Mouse (Mus musculus): ENCODE measurements around the gene Snx32.

The Snx32 gene

DNA sequence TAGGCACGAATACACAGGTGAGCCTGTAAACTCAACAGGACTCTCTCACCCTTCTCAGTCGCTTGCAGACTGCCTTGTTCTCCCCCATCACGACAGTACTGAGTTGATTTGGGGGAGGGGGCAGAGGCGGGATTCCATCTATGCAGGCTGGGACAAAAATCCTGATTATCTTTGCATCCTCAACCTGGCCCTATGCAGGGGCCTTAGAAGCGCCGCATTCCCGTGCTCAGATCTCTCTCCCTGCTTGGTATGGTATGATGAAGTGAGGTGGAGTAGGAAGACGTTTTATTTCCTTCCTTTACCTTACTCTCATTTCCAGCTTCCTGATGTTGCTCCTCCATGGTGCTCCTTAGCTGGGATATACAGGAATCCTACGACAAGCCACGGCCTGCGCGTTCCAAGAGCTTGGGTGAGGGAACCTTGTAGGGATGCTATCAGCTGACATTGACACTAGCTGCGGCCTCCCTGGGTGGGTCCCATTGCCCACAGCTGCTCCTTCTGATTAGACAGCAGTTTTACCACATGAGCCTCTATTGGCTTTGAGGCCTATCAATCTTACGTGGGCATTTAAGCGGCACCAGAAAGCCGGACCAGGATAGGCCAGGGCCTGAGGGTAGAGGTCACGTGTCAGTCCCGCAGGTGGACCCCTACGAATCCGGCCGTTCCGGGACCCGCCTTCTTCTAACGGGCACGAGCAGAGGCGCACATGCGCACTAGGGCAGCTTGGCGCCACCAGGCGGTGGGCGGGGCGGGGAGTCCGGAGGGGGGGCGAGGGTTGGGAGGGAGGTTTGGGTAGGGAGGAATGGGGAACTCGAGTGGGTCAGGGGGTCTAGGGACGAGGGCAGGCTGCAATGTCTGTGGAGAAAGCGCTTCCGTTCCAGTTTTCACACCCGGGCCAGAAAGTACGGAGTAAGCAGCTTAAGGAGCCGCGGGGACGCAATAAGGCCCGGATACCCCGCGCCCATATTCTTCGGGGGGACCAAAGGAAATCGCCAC, at the start of gene Snx32:
Snx32 (minus strand) TSS at position 508 of the 996 bp plus-strand sequence.
- peak; percentile 97 for DNase-seq

DNA sequence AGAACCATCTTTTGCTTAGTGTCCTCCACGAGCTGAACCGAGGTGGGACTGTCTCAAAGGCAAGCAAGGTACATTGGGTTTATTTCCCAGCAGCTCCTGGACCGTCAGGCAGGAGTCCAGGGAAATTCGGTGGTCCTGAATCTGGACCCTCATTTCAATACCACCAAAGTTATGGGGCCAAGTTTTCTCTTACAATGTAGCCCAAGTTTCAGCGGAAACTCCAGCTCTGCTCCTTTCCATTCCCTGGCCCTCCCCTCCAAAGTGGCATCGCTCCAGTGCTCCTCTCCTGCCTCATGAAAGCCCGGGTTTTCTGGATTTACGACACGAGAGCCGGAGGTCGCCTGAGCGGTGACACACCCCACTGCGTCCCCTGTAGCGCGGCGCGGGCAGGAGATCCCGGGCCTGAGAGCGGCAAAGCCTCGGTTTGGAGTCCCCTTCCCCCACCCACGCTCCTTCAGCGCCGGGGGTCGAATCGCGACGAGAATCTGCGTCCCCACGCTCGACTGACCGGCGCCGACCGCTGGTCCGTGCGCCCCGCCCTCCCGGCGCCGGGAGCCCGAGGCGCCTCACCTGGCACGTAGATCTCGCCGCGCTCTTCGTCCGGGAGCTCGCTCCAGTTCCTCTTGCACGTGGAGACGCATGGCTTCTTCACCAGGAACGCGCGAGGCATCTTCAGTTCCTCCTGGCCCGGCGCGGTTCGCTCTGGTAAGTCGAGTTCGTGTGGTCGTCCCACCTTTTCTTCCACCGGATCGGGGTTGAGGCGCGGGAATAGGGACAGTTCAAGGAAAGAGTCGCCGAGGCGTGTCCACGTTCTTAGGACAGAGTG, 49.5 kb upstream of the Snx32 start:
- no peak for DNase-seq

DNA sequence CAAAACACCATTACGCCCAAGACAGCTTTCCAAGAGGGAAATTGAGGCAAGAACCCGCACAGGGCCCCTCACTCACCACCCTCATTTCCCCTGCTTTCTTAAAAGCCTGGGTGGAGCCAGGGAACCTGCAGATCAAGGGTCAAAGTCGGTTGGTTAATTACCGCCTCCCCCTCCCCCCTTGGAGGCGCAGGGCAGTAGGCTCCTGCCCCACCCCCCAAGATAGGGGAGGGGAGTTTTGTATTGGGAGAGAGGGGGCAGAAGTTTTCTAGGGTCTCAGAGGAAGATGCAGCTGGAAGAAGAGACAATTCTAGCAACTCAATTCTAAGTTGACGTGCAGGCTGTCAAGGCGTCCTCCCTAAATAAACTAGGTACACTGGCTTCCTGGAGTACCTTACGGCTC, 48.9 kb upstream of the Snx32 start:
- no peak for DNase-seq

DNA sequence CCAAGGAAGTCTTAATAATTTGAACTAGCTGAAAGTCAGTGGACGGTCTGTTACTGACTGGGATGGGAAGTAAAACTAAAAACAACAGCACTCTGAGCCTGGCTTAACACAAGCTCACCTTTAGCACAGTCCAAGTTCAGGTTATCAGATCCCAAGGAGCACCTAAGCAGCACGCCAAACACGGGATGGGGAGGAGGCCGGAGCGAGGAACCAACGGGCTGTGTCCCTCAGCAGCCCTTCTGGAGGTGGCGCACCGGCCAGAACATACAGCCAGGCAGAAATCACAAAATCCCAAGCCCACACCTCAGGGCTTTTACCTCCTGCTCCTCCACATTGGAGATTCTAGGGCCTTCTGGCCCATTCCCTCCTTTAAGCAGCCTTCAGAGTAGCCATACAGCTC, 48.4 kb upstream of the Snx32 start:
- no peak for DNase-seq

DNA sequence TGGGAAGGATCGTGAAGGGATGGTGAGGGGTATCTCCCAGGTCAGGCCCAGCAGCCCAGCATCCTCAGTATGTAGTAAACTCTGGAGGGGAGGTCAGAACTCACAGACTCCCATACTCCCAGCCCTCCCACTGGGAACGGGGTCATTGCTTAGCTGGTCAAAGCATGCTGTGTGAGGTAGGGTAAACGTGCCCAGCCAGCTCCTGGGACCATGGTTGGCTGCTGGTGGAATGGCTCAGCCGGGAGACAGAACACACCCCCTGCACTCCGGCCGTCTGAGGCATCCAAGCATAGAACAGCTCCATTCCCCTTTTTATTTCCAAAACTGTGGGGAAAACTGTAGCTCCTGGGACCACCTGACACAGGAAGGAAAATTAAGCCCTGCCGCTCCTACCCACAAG, 47.8 kb upstream of the Snx32 start:
- no peak for DNase-seq

DNA sequence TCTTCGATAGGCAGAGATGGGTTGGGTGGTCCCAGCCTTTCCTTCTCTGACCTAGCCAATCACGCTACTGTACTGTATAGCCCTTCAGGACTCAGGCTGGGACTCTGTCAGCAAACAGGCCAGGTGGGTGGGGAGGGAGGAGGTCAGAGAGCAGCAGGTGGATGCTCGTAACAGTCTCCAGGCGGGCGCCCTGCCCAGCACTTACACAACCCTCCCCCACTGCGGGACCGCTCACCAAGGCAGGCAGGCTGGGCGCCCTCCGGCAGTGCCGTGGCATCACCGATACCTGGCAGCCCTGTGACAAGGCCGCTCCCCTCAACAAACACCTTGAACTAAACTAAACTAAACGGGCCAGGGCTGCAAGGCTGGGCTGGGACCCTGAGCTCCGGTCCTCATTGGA, 43.9 kb upstream of the Snx32 start:
- no peak for DNase-seq

DNA sequence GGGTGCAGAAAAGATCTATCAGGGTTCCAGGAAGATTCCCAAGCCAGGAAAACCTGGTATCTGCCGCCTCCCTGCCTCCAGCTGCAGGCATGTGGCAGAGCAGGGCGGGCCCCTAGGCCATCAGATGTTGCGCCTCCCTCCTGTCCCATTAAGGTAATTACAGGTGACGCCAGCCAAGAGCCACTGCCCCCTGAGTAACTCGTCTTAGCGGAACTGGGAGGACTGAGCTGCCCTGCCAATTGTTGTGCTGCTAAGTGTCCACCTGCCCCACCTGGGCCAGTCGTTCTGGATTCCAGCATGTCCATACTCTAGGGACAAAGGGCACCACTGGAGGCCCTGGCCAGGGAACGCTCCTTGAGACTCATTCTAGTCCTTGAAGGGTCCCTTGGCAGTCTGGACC, 43.5 kb upstream of the Snx32 start:
- no peak for DNase-seq

DNA sequence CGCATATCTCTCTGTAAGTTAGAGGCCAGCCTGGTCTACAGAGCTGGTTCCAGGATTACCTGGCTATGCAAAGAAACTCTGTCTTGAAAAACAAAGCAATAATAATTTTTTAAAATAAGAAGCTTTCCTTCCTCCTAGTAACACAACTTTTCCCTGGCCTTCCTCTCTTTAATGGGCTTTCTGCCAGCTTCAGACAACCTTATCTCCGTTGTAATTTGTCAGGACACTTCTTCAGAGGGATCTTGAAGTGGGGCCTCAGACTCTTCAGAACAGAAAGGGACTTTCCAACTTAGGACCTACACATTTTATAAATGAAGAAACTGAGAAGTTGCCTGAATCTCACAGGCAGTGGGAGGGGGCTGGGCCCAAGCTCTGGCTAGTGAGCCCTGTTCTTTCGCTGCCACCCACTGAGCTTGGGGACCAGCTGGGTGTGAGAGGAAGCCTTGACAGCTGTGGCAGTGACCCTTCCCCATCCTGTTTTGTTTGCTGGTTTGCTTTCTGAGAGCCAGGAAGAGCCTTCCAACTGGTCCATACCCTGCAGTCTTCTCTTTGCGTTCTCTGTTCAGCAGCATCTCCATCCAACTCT, 37.2 kb upstream of the Snx32 start:
- no peak for DNase-seq

DNA sequence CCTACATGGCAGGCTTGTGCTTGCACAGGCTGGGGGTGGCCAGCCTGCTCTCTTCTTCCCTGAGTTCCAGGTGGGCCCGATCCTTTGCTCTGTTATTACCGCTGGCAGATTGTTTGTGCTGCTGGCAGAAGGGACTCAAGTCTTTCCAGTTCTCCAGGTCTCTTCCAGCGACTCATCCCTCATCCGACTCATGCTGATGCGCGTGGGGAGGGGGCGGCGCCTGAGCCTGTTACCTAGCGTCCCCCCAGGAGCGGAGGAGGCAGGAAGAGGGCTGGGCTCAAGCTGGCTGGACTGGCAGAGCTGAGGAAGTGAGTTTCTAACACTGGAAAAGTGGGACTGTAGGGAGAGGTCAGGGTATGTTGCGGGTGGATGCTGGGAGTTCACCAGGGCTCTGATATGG, 33.7 kb upstream of the Snx32 start:
- no peak for DNase-seq

DNA sequence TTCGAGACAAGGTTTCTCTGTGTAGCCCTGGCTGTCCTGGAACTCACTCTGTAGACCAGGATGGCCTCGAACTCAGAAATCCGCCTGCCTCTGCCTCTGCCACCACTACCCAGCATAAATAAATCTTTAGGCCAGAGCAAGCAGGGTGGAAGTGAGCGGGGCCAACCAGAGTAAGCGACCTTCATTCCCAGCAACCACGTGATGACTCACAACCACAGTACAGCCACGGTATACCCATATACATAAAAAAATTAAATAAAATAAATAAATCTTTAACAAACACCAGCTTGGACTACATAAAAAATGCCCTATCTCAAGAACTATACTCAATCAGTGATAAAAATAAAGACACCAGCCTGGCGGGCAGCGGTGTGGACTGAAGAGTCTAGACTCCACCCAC, 33.0 kb upstream of the Snx32 start:
- DNase-seq: no peak

DNA sequence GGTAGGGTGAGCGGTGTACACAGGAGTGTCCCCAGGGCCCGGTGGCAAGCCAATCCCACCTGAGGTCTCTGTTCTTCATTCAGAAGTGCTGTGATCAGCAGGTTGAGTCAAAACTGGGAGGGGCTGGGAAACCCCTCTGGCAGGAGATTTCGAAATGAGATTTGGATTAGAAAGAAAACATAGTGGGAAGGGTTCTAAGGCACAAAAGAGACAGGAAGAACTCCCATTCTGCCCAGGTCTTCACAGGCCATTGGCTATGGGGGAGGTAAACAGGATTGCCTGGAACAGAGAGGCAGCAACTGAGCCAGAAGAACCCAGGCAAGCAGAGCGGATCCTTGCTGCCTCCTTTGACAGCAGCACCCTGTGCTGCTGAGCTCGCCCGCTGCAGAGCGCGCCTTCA, 28.4 kb upstream of the Snx32 start:
- DNase-seq: no peak

DNA sequence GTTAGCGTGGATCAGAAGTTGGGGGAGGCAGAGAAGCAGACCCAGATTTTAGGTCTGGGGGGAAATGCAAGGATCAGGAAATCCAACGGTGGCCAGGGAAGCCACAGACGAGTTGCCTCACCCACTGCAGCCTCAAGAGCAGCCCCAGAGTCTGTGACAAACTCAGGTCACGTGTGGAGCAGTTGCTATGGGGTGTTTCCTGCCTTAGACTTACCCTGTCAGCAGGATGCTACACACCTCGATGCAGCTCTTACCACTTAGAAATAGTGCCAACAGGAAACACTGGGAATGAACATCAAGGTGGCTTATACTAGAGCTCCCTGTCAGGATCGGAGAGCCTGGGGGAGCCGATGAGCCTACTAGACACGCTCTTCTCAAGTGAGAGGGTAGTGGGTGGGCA, 22.2 kb upstream of the Snx32 start:
- DNase-seq: no peak

DNA sequence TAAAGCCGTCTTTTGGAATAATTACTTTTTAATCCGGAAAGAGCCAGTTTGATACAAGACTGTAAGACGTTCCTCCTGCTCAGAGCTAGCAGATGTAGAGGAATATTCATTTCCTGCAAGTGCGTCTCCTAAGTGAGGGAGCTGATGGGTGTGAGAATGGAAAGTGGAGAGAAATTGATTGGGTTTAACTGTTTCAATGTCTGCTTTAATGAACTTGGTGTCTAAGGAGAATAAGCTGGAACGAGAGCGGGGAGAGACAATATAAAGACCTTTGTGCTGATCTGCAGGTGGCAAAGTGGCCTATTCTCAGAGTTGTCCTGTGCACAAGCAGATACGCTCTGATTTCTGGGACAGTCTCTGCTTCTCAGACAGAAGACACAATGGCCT, 19.8 kb upstream of the Snx32 start:
- no peak for DNase-seq

DNA sequence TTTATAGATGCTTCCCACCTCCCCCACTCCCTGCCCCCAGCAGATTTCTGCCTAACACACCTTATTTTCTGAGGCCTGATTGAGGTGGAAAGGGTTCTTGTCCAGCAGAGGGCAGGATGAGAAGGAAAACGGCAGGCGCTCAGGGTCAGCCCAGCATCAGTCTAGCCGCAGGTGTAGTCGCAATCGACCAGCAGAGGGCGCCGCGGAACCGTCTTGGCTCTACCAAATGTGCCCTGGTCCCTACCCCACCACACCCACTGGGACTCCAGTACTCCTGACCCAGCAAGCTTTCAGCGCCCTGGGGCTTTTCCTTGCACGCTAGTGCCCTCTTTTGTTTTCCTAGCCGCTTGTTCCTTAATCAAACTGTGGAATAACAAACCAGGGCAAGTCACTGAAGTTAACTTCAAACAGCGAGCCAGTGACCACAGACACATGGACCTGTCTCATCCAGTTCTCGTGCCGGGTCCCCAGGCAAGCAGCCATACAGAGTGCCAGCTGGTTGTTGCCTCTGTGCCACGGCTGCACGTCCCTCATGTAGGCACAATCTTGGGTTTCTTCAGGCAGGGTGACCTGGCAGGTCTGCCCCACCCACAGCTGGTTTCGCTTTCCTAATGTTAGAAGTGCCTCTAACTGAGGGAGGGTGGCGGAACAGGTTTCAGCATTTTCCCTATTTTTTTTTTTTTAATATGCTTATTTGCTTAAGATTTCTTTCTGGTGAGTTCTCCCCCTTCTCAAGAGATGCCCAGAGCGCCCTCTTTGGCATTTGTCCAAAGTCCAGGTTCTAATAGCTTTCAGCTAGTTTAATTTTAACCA, 19.2 kb upstream of the Snx32 start:
- DNase-seq: peak; percentile 82

DNA sequence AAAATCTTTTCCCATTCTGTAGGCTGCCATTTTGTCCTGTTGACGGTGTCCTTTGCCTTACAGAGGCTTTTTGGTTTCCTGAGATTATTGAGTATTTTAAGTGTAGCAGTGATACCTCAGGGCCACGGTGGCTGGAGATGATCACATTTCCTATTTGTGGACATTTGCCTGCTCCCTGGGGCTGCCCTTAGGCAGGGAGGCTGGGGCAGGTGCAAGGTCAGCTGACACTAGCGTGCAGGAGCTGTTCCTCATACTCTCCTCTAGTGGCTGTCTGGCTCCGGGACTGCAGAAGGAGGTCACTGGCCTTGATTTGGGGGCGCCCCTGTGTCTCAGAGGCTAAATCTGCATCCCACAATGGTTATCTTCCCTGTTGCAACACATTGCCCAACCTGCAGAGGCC, 14.9 kb upstream of the Snx32 start:
- DNase-seq: no peak

DNA sequence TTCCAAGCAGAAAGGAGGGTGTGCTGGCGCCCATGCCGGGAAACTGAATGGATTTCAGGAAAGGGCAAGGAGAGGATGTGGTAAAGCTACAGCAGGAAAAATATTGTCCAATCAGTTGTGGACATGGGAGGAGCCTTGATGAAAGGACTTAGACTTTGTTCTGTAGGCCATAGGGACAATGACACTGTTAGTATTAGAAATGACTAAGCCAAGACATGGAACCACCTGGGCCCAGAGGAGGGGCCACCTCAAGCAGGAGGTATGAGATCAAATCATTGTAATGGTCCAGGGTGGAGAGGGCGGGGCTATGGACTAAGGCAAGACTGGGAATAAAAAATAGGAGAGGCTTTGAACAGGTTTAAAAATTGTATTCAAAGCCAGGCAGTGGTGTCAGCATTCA, 8.4 kb upstream of the Snx32 start:
- DNase-seq: no peak

DNA sequence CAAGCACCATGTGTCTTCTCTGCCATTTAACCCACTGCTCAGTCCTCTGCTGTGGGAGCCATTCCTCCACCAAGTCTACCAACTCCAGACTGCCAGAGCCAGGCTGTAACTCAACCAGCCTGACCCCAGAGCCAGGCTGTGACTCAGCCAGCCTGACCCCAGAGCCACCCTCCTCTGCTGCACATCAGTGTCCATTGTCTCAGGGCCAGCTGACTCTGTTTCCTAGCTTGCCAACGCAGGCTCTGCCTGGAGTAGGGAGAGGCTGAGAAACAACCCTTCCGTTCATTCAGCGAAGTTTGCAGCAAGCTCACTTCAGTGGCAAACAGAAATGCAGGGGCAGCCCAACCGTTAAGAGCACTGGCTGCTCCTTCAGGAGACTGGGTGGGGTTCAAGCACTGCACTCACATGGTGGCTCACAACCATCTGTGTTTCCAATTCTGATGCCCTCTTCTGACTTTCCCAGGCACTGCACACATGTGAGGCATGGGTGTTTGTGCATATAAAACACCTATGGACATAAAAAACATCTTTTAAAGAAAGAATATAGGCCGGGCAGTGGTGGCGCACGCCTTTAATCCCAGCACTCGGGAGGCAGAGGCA, 6.7 kb upstream of the Snx32 start:
- no peak for DNase-seq

DNA sequence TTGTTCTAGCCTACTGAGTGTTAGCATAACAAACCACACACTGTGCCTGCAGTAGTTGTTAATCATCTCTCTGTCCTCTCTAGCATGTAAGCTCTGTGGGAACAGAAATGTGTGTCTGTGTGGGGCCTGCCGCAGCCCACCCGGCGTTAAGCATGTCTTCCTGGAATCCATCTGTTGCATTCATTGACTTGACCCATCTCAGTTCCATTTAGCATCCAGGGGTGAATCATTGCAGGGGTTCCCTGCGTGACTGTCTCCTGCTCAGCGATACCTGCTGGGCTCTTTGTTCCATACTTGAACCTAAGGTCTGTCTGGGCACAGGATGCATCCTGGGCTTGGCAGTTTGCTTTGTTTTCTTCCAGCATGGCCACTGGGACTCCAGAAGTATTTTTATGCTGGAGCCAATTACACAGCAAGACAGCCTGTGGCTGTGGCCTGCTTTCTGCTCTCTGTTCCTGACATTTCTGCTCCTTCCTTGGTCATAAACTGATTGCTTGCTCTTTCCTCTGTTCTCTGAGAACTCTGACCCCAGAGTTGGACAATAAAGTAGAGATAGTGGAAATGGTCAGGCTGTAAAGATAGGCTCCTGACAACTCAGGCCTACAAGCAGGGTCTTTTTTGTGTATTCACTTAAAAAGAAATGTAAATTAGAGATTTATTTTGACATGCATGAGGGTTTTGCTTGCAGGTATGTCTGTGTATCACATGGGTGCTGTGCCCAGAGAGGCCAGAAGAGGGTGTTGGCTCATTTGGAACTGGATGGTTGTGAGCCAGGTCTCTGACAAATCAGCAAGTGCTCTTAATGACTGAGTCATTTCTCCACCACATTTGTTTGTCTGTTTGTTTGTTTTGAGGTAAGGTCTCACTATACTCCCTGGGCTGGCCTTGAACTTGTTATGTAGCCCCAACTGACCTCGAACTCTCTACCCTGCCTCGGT, 5.8 kb upstream of the Snx32 start:
- no peak for DNase-seq

DNA sequence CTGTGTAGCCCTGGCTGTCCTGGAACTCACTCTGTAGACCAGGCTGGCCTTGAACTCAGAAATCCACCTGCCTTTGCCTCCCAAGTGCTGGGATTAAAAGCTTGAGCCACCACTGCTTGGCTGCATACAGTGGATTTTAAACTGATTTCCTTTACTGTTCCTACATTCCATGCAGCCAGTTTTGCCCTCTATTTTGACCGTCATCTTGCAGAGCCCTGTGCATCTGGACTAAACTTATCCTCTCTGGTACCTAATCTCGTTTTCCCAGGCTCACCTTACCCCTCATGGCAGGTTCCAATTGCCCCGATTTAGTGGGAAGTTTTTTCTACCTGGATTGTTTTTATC, 2.6 kb upstream of the Snx32 start:
- DNase-seq: no peak

DNA sequence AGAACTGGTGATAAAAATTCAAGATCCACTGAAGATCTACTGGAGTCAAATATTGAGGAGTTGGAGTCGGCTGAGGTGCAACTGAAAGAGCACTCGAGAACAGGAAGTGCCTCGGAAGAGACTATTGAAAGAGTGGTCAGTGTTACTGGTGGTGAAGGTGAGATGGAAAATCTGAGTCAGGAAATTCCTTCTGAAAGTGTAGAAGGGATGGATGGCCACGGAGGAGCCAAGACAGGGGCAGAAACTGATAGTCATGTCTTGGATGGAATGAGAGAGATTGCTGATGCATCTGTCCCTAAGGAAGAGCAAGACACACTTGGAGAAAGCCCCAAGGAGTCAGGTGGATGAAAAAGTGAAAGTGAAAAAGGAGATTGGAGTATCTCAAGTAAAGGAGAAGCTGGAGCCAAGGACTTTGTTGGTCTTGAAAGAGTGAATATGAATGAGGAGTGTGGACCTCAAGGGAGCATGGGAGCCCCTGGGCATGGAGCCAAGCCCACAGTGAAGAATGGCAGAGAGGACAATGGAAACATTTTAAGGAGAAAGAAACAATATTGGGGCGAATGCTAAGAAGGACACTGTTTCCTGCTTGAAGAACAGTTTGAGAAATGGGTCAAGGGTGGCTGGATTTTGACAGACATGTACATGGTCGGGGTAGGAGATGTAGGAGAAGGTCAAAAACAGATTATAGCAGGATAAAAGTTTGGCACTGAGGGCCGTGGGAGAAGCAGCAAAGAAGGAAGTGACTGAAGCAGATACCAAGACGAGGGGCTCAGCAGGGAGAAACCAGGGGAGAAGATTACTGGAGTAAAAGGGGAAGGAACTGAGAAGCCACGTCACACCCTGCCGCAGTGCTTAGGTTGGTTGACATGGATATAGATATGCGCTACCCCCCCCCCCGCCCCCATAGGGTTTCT, 2.0 kb upstream of the Snx32 start:
- DNase-seq: no peak
